Mouse (Mus musculus): Measurements from ENCODE around the gene Prss22. TPM values are rescaled to one million over a fixed set of nuclear protein-coding genes. Genes with fewer than 3 reads are reported as not detected.
A peak's percentile ranks its signal among the peaks of the same experiment; 100 is the strongest.

Prss22 gene
- 1.9 and 3.1 TPM in 2 replicates for polyA plus RNA-seq (2014; fragmentation: Nextera tagmentation; extraction: Ambion mirVana)

DNA sequence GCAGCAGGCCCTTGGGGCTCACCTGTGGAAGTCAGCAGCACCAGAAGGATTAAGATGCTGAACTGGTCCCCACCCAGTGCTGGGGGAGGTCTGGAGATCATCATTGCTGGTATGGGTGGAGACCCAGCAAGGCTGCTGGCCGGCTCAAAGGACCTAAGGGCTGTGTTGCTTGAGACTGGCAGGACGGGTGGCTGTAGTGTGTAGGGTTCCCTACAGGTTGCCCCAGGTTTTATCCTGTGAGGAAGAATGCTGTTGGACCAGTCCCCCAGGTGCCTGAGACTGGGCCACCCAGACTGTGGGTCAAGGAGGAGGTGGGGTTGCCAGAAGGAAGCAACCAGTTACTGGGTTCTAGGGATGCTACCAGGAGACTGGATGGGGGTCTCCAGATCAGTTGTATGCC lies at the start of gene Prss22:
Gene Prss22, minus strand, starts transcription at position 200 of the 400 bp plus-strand sequence.
- WGBS: 46% methylated on average over 2 of the region's 2 CpGs
- ATAC-seq (ENCODE audit: insufficient number of reproducible peaks, insufficient read depth, low FRiP score, low read depth): peak; percentile 53; the same call in 1 of the 2 replicates

DNA sequence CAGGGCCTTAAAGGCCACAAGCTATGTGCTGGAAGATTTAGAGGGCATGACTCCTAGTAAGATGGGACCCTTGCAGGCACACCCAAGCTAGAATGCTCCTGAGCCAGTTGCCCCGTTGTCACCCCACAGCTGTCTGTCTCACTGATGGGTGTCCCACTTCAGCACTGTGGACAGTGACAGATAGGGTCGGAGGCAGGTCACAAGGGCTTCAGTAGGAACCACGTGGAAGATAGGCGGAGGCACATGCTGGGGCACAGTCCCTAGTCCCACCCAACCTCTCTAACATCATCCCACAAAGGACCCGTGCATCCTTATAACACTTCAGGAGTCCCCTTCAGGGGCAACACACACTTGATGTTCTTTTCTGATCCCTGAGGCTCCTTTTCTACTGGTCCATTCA lies 48.1 kb upstream of the Prss22 start:
- Histone ChIP-seq H3K36me3 (ENCODE audit: control insufficient read depth, insufficient read depth, low read length) (peaks cover 29% of the 10 kb centered on the region), H3K9me3 (ENCODE audit: control insufficient read depth, low read depth, low read length) (no peaks in the 10 kb centered on the region), H3K9ac (replicated peaks; ENCODE audit: low read depth, low read length) (no peak overlapping the region), H3K4me1 (ENCODE audit: control insufficient read depth, insufficient read depth, low read length) (no peaks in the 10 kb centered on the region), H3K4me2 (replicated peaks; ENCODE audit: low read depth, low read length) (no peak overlapping the region), H3K27me3 (ENCODE audit: control insufficient read depth, insufficient read depth, low read length) (no peaks in the 10 kb centered on the region), H3K27ac (ENCODE audit: low read length) (no peak overlapping the region), H3K4me3 (ENCODE audit: low read depth, low read length) (no peak overlapping the region)
- WGBS: 36% methylated on average over 5 of the region's 5 CpGs
- no peak for ATAC-seq (ENCODE audit: insufficient number of reproducible peaks, insufficient read depth, low FRiP score, low read depth)

More for the DNA sequence above, at the start of gene Prss22:
- no peaks in the 10 kb centered on the region for H3K27me3 ChIP-seq (ENCODE audit: control insufficient read depth, insufficient read depth, low read length)
- H3K36me3 ChIP-seq (ENCODE audit: control insufficient read depth, insufficient read depth, low read length): no peaks in the 10 kb centered on the region
- 0 out of 2 replicates have a peak within 1 kb of the TSS, but pooled peaks have one; percentile 8 for H3K4me2 ChIP-seq (replicated peaks; ENCODE audit: low read depth, low read length)
- peaks cover 10% of the 10 kb centered on the region for H3K4me1 ChIP-seq (ENCODE audit: control insufficient read depth, insufficient read depth, low read length)
- no peaks in the 10 kb centered on the region for H3K9me3 ChIP-seq (ENCODE audit: control insufficient read depth, low read depth, low read length)
- no peak within 1 kb of the TSS for H3K9ac ChIP-seq (replicated peaks; ENCODE audit: low read depth, low read length)
- no peak within 1 kb of the TSS for H3K4me3 ChIP-seq (ENCODE audit: low read depth, low read length)
- no peak within 1 kb of the TSS for H3K27ac ChIP-seq (ENCODE audit: low read length)

DNA sequence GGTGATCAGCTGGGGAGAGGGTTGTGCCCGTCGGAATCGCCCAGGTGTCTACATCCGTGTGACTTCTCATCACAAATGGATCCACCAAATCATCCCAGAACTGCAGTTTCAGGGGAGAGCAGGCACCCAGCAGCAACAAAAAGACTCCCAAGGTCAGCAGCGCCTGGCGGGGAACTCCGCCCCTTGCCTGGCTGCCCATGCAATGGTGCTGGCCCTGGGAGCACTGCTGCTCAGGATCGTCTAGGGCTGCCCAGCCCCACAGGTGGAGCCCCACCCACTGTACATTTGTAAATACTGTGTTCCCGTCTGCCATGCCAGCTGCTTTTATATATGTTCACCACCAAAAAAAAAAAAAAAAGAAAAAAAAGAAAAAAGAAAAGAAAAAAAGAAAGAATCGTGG lies 47.7 kb upstream of the Prss22 start:
- H3K27ac ChIP-seq (ENCODE audit: low read length): no peak overlapping the region
- H3K9me3 ChIP-seq (ENCODE audit: control insufficient read depth, low read depth, low read length): no peaks in the 10 kb centered on the region
- H3K4me3 ChIP-seq (ENCODE audit: low read depth, low read length): no peak overlapping the region
- H3K27me3 ChIP-seq (ENCODE audit: control insufficient read depth, insufficient read depth, low read length): no peaks in the 10 kb centered on the region
- peaks cover 25% of the 10 kb centered on the region for H3K36me3 ChIP-seq (ENCODE audit: control insufficient read depth, insufficient read depth, low read length)
- no peak overlapping the region for H3K9ac ChIP-seq (replicated peaks; ENCODE audit: low read depth, low read length)
- 70% methylated on average over 10 of the region's 10 CpGs for WGBS
- H3K4me1 ChIP-seq (ENCODE audit: control insufficient read depth, insufficient read depth, low read length): no peaks in the 10 kb centered on the region
- ATAC-seq (ENCODE audit: insufficient number of reproducible peaks, insufficient read depth, low FRiP score, low read depth): no peak
- no peak overlapping the region for H3K4me2 ChIP-seq (replicated peaks; ENCODE audit: low read depth, low read length)

DNA sequence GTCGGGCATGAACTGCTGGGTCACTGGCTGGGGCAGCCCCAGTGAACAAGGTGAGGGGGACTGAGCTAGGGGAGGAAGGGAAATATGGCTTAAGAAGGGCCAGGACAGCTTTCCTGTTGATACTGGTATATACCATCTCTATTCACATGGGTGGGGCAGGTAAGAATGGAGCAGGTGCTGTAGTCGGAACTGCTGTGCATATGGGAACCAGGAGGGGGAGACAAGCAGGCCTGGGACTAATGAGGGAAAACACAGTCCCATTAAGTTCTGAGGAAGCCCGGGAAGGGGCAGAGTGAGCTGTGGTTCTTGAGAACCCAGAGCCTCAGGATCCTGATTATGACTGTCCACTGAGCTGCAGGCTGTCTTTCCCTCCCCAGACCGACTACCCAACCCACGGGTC lies 46.6 kb upstream of the Prss22 start:
- Histone ChIP-seq H3K4me1 (ENCODE audit: control insufficient read depth, insufficient read depth, low read length) (no peaks in the 10 kb centered on the region), H3K4me3 (ENCODE audit: low read depth, low read length) (no peak overlapping the region), H3K27ac (ENCODE audit: low read length) (no peak overlapping the region), H3K27me3 (ENCODE audit: control insufficient read depth, insufficient read depth, low read length) (no peaks in the 10 kb centered on the region), H3K9me3 (ENCODE audit: control insufficient read depth, low read depth, low read length) (no peaks in the 10 kb centered on the region), H3K9ac (replicated peaks; ENCODE audit: low read depth, low read length) (no peak overlapping the region), H3K4me2 (replicated peaks; ENCODE audit: low read depth, low read length) (no peak overlapping the region), H3K36me3 (ENCODE audit: control insufficient read depth, insufficient read depth, low read length) (peaks cover 19% of the 10 kb centered on the region; the same call in 1 of the 2 replicates)
- no peak for ATAC-seq (ENCODE audit: insufficient number of reproducible peaks, insufficient read depth, low FRiP score, low read depth)
- 61% methylated on average over 5 of the region's 5 CpGs for WGBS

DNA sequence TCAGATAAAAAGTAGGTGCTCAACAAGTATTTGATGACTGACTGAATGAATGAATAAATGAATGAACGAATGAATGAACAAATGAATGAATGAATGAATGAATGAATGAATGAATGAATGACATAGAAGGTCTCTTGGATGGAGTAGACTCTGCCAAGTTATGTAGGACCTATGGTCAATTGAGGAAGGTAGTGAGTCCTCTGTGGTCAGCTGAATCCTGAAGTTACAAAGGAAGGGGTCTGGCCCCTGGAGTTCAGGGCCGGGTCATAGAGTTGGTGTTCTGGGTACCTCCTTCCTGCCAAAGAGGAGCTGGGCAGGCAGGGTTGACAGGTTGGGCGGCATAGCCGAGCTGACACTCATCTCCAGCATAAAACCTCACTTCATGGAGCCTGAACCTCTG lies 39.9 kb upstream of the Prss22 start, which contains the start of gene Prss27:
Gene Prss27, plus strand, starts transcription at position 301 of the 400 bp plus-strand sequence.
- H3K4me1 ChIP-seq (ENCODE audit: control insufficient read depth, insufficient read depth, low read length): no peaks in the 10 kb centered on the region
- no peak within 1 kb of the TSS for H3K9ac ChIP-seq (replicated peaks; ENCODE audit: low read depth, low read length)
- no peak within 1 kb of the TSS for H3K27ac ChIP-seq (ENCODE audit: low read length)
- no peak for ATAC-seq (ENCODE audit: insufficient number of reproducible peaks, insufficient read depth, low FRiP score, low read depth)
- H3K4me3 ChIP-seq (ENCODE audit: low read depth, low read length): no peak within 1 kb of the TSS
- WGBS: 62% methylated on average over 4 of the region's 4 CpGs
- no peak within 1 kb of the TSS for H3K4me2 ChIP-seq (replicated peaks; ENCODE audit: low read depth, low read length)
- H3K27me3 ChIP-seq (ENCODE audit: control insufficient read depth, insufficient read depth, low read length): no peaks in the 10 kb centered on the region
- H3K9me3 ChIP-seq (ENCODE audit: control insufficient read depth, low read depth, low read length): no peaks in the 10 kb centered on the region
- no peaks in the 10 kb centered on the region for H3K36me3 ChIP-seq (ENCODE audit: control insufficient read depth, insufficient read depth, low read length)

DNA sequence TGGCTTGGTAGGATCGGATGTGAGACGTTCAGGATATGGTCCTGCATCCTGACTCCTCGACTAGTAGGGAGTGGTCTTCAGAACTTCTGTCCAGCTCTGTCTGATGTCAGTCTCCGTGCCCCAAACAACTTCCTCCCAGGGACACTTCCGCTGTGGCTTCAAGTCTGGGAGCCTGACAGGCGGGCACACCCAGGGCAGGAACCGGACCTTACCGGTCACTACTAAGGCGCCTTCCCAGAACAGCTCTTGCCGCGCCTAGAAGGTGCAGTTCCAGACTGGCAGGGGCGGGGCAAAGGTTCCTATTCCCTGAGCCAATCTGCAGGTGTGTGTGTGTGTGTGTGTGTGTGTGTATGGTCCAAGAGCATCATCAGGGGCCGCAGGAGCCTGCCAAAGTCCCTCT lies 39.5 kb upstream of the Prss22 start:
- ATAC-seq (ENCODE audit: insufficient number of reproducible peaks, insufficient read depth, low FRiP score, low read depth): peak; percentile 24

DNA sequence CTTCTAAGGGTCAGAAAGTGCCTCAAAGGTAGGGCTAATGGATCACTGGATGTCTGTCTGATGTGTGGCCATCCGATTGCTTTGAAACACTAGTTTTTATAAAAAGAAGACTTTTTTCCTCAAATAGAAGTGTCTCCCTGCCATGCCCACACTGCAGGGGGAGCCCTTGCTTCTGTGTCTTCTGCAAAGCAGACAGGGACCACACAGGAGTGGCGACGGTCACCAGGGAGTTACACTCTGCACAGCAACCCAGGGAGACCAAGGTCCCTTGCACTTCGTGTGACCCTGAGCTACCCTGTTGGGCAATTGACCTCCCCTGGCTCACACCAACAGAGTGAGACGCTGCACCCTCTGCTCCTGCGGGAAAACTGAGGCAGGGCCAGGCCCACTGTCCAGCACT lies 39.1 kb upstream of the Prss22 start:
- Histone ChIP-seq H3K27me3 (ENCODE audit: control insufficient read depth, insufficient read depth, low read length) (no peaks in the 10 kb centered on the region), H3K4me3 (ENCODE audit: low read depth, low read length) (no peak overlapping the region), H3K4me2 (replicated peaks; ENCODE audit: low read depth, low read length) (no peak overlapping the region), H3K9me3 (ENCODE audit: control insufficient read depth, low read depth, low read length) (no peaks in the 10 kb centered on the region), H3K4me1 (ENCODE audit: control insufficient read depth, insufficient read depth, low read length) (no peaks in the 10 kb centered on the region), H3K27ac (ENCODE audit: low read length) (no peak overlapping the region), H3K36me3 (ENCODE audit: control insufficient read depth, insufficient read depth, low read length) (no peaks in the 10 kb centered on the region), H3K9ac (replicated peaks; ENCODE audit: low read depth, low read length) (no peak overlapping the region)
- no peak for ATAC-seq (ENCODE audit: insufficient number of reproducible peaks, insufficient read depth, low FRiP score, low read depth)
- WGBS: 64% methylated on average over 6 of the region's 6 CpGs

More for the DNA sequence above, 39.5 kb upstream of the Prss22 start:
- WGBS: 77% methylated on average over 13 of the region's 13 CpGs
- H3K4me1 ChIP-seq (ENCODE audit: control insufficient read depth, insufficient read depth, low read length): no peaks in the 10 kb centered on the region
- no peaks in the 10 kb centered on the region for H3K27me3 ChIP-seq (ENCODE audit: control insufficient read depth, insufficient read depth, low read length)
- no peaks in the 10 kb centered on the region for H3K36me3 ChIP-seq (ENCODE audit: control insufficient read depth, insufficient read depth, low read length)
- no peak overlapping the region for H3K27ac ChIP-seq (ENCODE audit: low read length)
- H3K9ac ChIP-seq (replicated peaks; ENCODE audit: low read depth, low read length): no peak overlapping the region
- H3K9me3 ChIP-seq (ENCODE audit: control insufficient read depth, low read depth, low read length): no peaks in the 10 kb centered on the region
- H3K4me2 ChIP-seq (replicated peaks; ENCODE audit: low read depth, low read length): no peak overlapping the region
- H3K4me3 ChIP-seq (ENCODE audit: low read depth, low read length): no peak overlapping the region

DNA sequence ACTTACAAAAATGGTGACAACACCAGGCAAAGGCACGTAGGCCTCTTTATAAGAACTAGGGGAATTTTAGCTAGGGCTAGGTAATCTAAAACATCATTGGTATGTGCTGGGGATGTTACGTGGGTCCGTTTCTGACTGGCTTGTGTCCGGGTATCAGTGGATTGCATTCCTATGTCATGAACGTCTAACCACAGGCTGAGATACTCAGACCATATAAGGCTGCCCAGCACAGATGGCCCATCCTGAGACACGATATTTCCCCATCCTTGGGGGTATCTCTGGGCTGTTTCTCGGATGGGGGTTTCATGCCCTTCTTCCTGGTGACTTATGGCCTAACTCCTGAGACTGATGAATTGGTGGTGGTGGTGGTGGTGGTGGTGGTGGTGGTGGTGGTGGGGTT lies 37.2 kb upstream of the Prss22 start:
- 70% methylated on average over 7 of the region's 7 CpGs for WGBS

DNA sequence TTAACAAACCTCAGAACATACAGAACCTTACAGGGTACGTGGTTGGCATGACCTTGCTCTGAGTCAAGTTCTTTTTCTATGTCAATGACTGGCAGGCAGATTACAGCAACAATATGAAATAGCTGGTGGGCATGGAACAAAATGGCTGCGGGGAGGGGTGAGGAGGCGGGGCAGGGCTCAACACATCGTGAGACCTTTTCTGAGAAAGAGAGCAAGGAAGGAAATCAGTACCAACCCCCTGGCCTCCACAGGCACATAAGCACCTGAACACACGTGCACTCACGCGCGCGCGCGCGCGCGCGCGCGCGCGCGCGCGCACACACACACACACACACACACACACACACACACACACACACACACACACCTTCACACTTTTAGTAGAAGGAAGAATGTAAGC lies 32.7 kb upstream of the Prss22 start:
- 85% methylated on average over 17 of the region's 22 CpGs for WGBS
- H3K9me3 ChIP-seq (ENCODE audit: control insufficient read depth, low read depth, low read length): no peaks in the 10 kb centered on the region
- H3K4me1 ChIP-seq (ENCODE audit: control insufficient read depth, insufficient read depth, low read length): no peaks in the 10 kb centered on the region
- H3K9ac ChIP-seq (replicated peaks; ENCODE audit: low read depth, low read length): no peak overlapping the region
- no peak overlapping the region for H3K4me3 ChIP-seq (ENCODE audit: low read depth, low read length)
- no peak overlapping the region for H3K27ac ChIP-seq (ENCODE audit: low read length)
- H3K36me3 ChIP-seq (ENCODE audit: control insufficient read depth, insufficient read depth, low read length): no peaks in the 10 kb centered on the region
- no peak for ATAC-seq (ENCODE audit: insufficient number of reproducible peaks, insufficient read depth, low FRiP score, low read depth)
- H3K27me3 ChIP-seq (ENCODE audit: control insufficient read depth, insufficient read depth, low read length): no peaks in the 10 kb centered on the region
- no peak overlapping the region for H3K4me2 ChIP-seq (replicated peaks; ENCODE audit: low read depth, low read length)

More for the DNA sequence above, 37.2 kb upstream of the Prss22 start:
- no peak for ATAC-seq (ENCODE audit: insufficient number of reproducible peaks, insufficient read depth, low FRiP score, low read depth)
- Histone ChIP-seq H3K4me2 (replicated peaks; ENCODE audit: low read depth, low read length) (no peak overlapping the region), H3K4me1 (ENCODE audit: control insufficient read depth, insufficient read depth, low read length) (no peaks in the 10 kb centered on the region), H3K27ac (ENCODE audit: low read length) (no peak overlapping the region), H3K9me3 (ENCODE audit: control insufficient read depth, low read depth, low read length) (no peaks in the 10 kb centered on the region), H3K9ac (replicated peaks; ENCODE audit: low read depth, low read length) (no peak overlapping the region), H3K36me3 (ENCODE audit: control insufficient read depth, insufficient read depth, low read length) (no peaks in the 10 kb centered on the region), H3K4me3 (ENCODE audit: low read depth, low read length) (no peak overlapping the region), H3K27me3 (ENCODE audit: control insufficient read depth, insufficient read depth, low read length) (no peaks in the 10 kb centered on the region)
